Mouse (Mus musculus) MEL (cell line): ENCODE results near the gene Tmem98. TPM values are rescaled to one million over a fixed set of nuclear protein-coding genes. Genes with fewer than 3 reads are reported as not detected.
A peak's percentile ranks its signal among the peaks of the same experiment; 100 is the strongest.

Experiments
- DNase-seq: peaks from one replicate; pipeline ENCODE4 v3.0.0; 2011; ENCODE audit warnings: low read depth, low spot score
- H3K27ac ChIP-seq: 2 replicates; pipeline ENCODE4 v1.5.1; 2012; ENCODE audit warnings: low read depth, mild to moderate bottlenecking, control low read depth, low read length, moderate library complexity; ENCODE audit not compliant: control insufficient read depth
- H3K27me3 ChIP-seq, 2 experiments: fragments of 150-350 bp in 1 of 2; sonication (generic) in 1 of 2; 2 replicates each; pipeline ENCODE4 v1.6.1; 2012; ENCODE audit warnings: low read length in 2 of 2, mild to moderate bottlenecking in 2 of 2, improper control_type of control experiment in 1 of 2, moderate library complexity in 1 of 2; ENCODE audit not compliant: insufficient read depth in 2 of 2, control insufficient read depth in 1 of 2
- H3K36me3 ChIP-seq, 2 experiments: 2 replicates each; pipeline ENCODE4 v1.6.1; 2012 to 2014; ENCODE audit warnings: low read length in 2 of 2, improper control_type of control experiment in 1 of 2, inconsistent platforms in 1 of 2, mild to moderate bottlenecking in 1 of 2; ENCODE audit not compliant: insufficient read depth in 2 of 2, control insufficient read depth in 1 of 2
- H3K4me1 ChIP-seq, 2 experiments: fragments of 150-350 bp in 1 of 2; sonication (generic) in 1 of 2; 2 replicates each; pipeline ENCODE4 v1.6.1; 2012; ENCODE audit warnings: low read length in 2 of 2, improper control_type of control experiment in 1 of 2, mild to moderate bottlenecking in 1 of 2; ENCODE audit not compliant: insufficient read depth in 2 of 2, control insufficient read depth in 1 of 2
- H3K4me3 ChIP-seq, 2 experiments: fragments of 150-350 bp in 1 of 2; sonication (generic) in 1 of 2; 2 replicates each; pipeline ENCODE4 v1.5.1; 2012; ENCODE audit warnings: low read depth in 2 of 2, low read length in 2 of 2, mild to moderate bottlenecking in 2 of 2, moderate library complexity in 2 of 2, control low read depth in 1 of 2, improper control_type of control experiment in 1 of 2; ENCODE audit not compliant: control insufficient read depth in 1 of 2, insufficient read depth in 1 of 2
- H3K79me2 ChIP-seq: 2 replicates; pipeline ENCODE4 v1.6.1; 2012; ENCODE audit warnings: mild to moderate bottlenecking, low read length, moderate library complexity; ENCODE audit not compliant: control insufficient read depth, poor library complexity, insufficient read depth
- H3K9ac ChIP-seq: 2 replicates; pipeline ENCODE4 v1.6.1; 2012; ENCODE audit warnings: low read depth, mild to moderate bottlenecking, control low read depth, low read length, moderate library complexity; ENCODE audit not compliant: control insufficient read depth, poor library complexity, severe bottlenecking
- H3K9me3 ChIP-seq: fragments of 150-350 bp; sonication (generic); replicated peaks from 2 replicates; pipeline ENCODE4 v1.6.1; 2012; ENCODE audit warnings: mild to moderate bottlenecking, low read length, improper control_type of control experiment, moderate library complexity; ENCODE audit not compliant: insufficient read depth
- BHLHE40 ChIP-seq: IDR thresholded peaks from 2 replicates; pipeline ENCODE4 v1.6.1; 2012; ENCODE audit warnings: low read depth, mild to moderate bottlenecking, inconsistent platforms, low read length, improper control_type of control experiment, borderline replicate concordance
- CHD1 ChIP-seq: IDR thresholded peaks from 2 replicates; pipeline ENCODE4 v1.6.1; 2012; ENCODE audit warnings: low read depth, mild to moderate bottlenecking, inconsistent platforms, low read length, improper control_type of control experiment
- CHD2 ChIP-seq: IDR thresholded peaks from 2 replicates; pipeline ENCODE4 v1.6.1; 2011; ENCODE audit warnings: low read length, improper control_type of control experiment
- CTCF ChIP-seq, 3 experiments: IDR thresholded peaks in 2 of 3; conservative IDR thresholded peaks in 1 of 3; 2 replicates each; pipeline ENCODE4 v1.5.1; 2011 to 2012; ENCODE audit warnings: low read length in 3 of 3, low read depth in 2 of 3, mild to moderate bottlenecking in 2 of 3, improper control_type of control experiment in 1 of 3, inconsistent platforms in 1 of 3, mixed read lengths in 1 of 3, moderate library complexity in 1 of 3; ENCODE audit not compliant: control insufficient read depth in 1 of 3, insufficient read depth in 1 of 3, poor library complexity in 1 of 3, severe bottlenecking in 1 of 3
- ELF1 ChIP-seq: IDR thresholded peaks from 2 replicates; pipeline ENCODE4 v1.6.1; 2014; ENCODE audit warnings: low read depth, mild to moderate bottlenecking, inconsistent platforms, low read length, improper control_type of control experiment, moderate library complexity
- EP300 ChIP-seq, 2 experiments: IDR thresholded peaks; 2 replicates each; pipeline ENCODE4 v1.6.1; 2011; ENCODE audit warnings: improper control_type of control experiment in 2 of 2, low read length in 2 of 2, low read depth in 1 of 2, mild to moderate bottlenecking in 1 of 2
- GABPA ChIP-seq: IDR thresholded peaks from 2 replicates; pipeline ENCODE4 v1.6.1; 2012; ENCODE audit warnings: low read depth, mild to moderate bottlenecking, inconsistent platforms, low read length, improper control_type of control experiment, moderate library complexity
- GATA1 ChIP-seq: IDR thresholded peaks from 2 replicates; pipeline ENCODE4 v1.6.1; 2011; ENCODE audit warnings: low read depth, low read length, improper control_type of control experiment
- HCFC1 ChIP-seq: IDR thresholded peaks from 2 replicates; pipeline ENCODE4 v1.6.1; 2012; ENCODE audit warnings: low read depth, mild to moderate bottlenecking, inconsistent platforms, low read length, improper control_type of control experiment, moderate library complexity
- JUND ChIP-seq: IDR thresholded peaks from 2 replicates; pipeline ENCODE4 v1.6.1; 2011; ENCODE audit warnings: low read depth, mild to moderate bottlenecking, improper control_type of control experiment, low read length
- KAT2A ChIP-seq: conservative IDR thresholded peaks from 2 replicates; pipeline ENCODE4 v1.6.1; 2012; ENCODE audit warnings: low read depth, low read length, improper control_type of control experiment, inconsistent platforms
- MAFK ChIP-seq: IDR thresholded peaks from 2 replicates; pipeline ENCODE4 v1.6.1; 2011; ENCODE audit warnings: low read depth, mild to moderate bottlenecking, low read length, improper control_type of control experiment, borderline replicate concordance
- MAX ChIP-seq: IDR thresholded peaks from 2 replicates; pipeline ENCODE4 v1.6.1; 2011; ENCODE audit warnings: low read length, improper control_type of control experiment
- MAZ ChIP-seq: IDR thresholded peaks from 2 replicates; pipeline ENCODE4 v1.6.1; 2012; ENCODE audit warnings: low read depth, mild to moderate bottlenecking, inconsistent platforms, low read length, improper control_type of control experiment
- MYB ChIP-seq: IDR thresholded peaks from 2 replicates; pipeline ENCODE4 v1.6.1; 2011; ENCODE audit warnings: mild to moderate bottlenecking, low read depth, low read length, improper control_type of control experiment
- MYC ChIP-seq: IDR thresholded peaks from 2 replicates; pipeline ENCODE4 v1.6.1; 2011; ENCODE audit warnings: low read depth, mild to moderate bottlenecking, low read length, improper control_type of control experiment, moderate library complexity
- NELFE ChIP-seq: IDR thresholded peaks from 2 replicates; pipeline ENCODE4 v1.6.1; 2011; ENCODE audit warnings: low read depth, low read length, improper control_type of control experiment
- NRF1 ChIP-seq: IDR thresholded peaks from 2 replicates; pipeline ENCODE4 v1.6.1; 2014; ENCODE audit warnings: low read depth, mild to moderate bottlenecking, inconsistent platforms, low read length, improper control_type of control experiment, moderate library complexity; ENCODE audit not compliant: poor library complexity, insufficient read depth, severe bottlenecking
- POLR2A ChIP-seq, 2 experiments: IDR thresholded peaks; 2 replicates each; pipeline ENCODE4 v1.6.1; 2011 to 2012; ENCODE audit warnings: low read length in 2 of 2, mild to moderate bottlenecking in 2 of 2, control low read depth in 1 of 2, improper control_type of control experiment in 1 of 2, low read depth in 1 of 2, moderate library complexity in 1 of 2; ENCODE audit not compliant: control insufficient read depth in 1 of 2, insufficient read depth in 1 of 2, poor library complexity in 1 of 2
- POLR2AphosphoS2 ChIP-seq: IDR thresholded peaks from 2 replicates; pipeline ENCODE4 v1.6.1; 2011; ENCODE audit warnings: low read length, improper control_type of control experiment
- RCOR1 ChIP-seq: IDR thresholded peaks from 2 replicates; pipeline ENCODE4 v1.6.1; 2012; ENCODE audit warnings: low read depth, mild to moderate bottlenecking, inconsistent platforms, low read length, improper control_type of control experiment
- SIN3A ChIP-seq: IDR thresholded peaks from 2 replicates; pipeline ENCODE4 v1.6.1; 2012; ENCODE audit warnings: low read length, improper control_type of control experiment, inconsistent platforms
- SMC3 ChIP-seq: IDR thresholded peaks from 2 replicates; pipeline ENCODE4 v1.6.1; 2011; ENCODE audit warnings: low read depth, low read length, improper control_type of control experiment
- TCF12 ChIP-seq: IDR thresholded peaks from 2 replicates; pipeline ENCODE4 v1.6.1; 2014; ENCODE audit warnings: low read depth, mild to moderate bottlenecking, inconsistent platforms, low read length, improper control_type of control experiment, moderate library complexity
- UBTF ChIP-seq: IDR thresholded peaks from 2 replicates; pipeline ENCODE4 v1.6.1; 2012; ENCODE audit warnings: low read depth, mild to moderate bottlenecking, inconsistent platforms, low read length, improper control_type of control experiment, moderate library complexity, borderline replicate concordance; ENCODE audit not compliant: insufficient read depth
- USF2 ChIP-seq, 2 experiments: IDR thresholded peaks; 2 replicates each; pipeline ENCODE4 v1.6.1; 2011 to 2012; ENCODE audit warnings: improper control_type of control experiment in 2 of 2, low read length in 2 of 2, borderline replicate concordance in 1 of 2, inconsistent platforms in 1 of 2, low read depth in 1 of 2, mild to moderate bottlenecking in 1 of 2; ENCODE audit not compliant: insufficient read depth in 1 of 2
- ZKSCAN1 ChIP-seq: IDR thresholded peaks from 2 replicates; pipeline ENCODE4 v1.6.1; 2012; ENCODE audit warnings: low read depth, mild to moderate bottlenecking, inconsistent platforms, low read length, improper control_type of control experiment, moderate library complexity
- ZMIZ1 ChIP-seq: IDR thresholded peaks from 2 replicates; pipeline ENCODE4 v1.6.1; 2012; ENCODE audit warnings: low read depth, mild to moderate bottlenecking, inconsistent platforms, low read length, improper control_type of control experiment, moderate library complexity
- ZNF384 ChIP-seq: IDR thresholded peaks from 2 replicates; pipeline ENCODE4 v1.6.1; 2012; ENCODE audit warnings: low read depth, mild to moderate bottlenecking, inconsistent platforms, low read length, improper control_type of control experiment
- polyA plus RNA-seq, 2 experiments: library from polyadenylated mRNA; stranded (reverse) in 1 of 2; unstranded in 1 of 2; fragments of >175 nt in 1 of 2; fragments of >200 nt in 1 of 2; gene quantifications; 2 replicates each; pipeline versions ENCODE4 v1.2.1 to v1.2.4; 2012; ENCODE audit warnings: low replicate concordance in 2 of 2, low read depth in 1 of 2; ENCODE audit not compliant: insufficient read length in 2 of 2, insufficient read depth in 1 of 2, missing spikeins in 1 of 2
- total RNA-seq: library from RNA; depleted of rRNA; stranded (reverse); fragments of 300-350 nt; gene quantifications from 2 replicates; pipeline ENCODE4 v1.2.3, GENCODE M21; 2012

Tmem98 gene
- total and polyA plus RNA-seq, 3 experiments: 21.5 to 33.5 TPM; not detected in 1

DNA sequence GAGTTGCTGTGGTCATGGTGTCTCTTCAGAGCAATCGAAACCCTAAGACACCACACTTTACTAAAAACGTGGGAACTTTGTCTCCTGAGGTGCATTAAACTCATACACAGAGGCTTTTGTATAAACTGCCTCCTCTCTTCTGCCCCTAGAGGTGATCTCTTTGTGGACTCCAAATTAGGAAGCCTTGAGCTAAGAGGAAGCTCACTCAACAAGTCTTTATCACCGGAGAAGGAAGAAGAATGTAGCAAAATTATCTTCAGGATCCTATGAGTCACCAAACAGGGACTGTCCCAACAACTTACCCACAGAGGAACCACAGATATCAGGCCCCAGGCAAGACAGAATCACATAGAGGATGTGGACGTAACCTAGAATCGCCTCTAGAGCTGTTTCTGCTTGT is 24.3 kb upstream of the Tmem98 start (continued):
- TF ChIP-seq MAZ (no peak; the same call in 1 of the 2 replicates), ELF1 (peak; percentile 70), TCF12 (peak; percentile 84), RCOR1 (peak; percentile 94), MYB (peak; percentile 69)

DNA sequence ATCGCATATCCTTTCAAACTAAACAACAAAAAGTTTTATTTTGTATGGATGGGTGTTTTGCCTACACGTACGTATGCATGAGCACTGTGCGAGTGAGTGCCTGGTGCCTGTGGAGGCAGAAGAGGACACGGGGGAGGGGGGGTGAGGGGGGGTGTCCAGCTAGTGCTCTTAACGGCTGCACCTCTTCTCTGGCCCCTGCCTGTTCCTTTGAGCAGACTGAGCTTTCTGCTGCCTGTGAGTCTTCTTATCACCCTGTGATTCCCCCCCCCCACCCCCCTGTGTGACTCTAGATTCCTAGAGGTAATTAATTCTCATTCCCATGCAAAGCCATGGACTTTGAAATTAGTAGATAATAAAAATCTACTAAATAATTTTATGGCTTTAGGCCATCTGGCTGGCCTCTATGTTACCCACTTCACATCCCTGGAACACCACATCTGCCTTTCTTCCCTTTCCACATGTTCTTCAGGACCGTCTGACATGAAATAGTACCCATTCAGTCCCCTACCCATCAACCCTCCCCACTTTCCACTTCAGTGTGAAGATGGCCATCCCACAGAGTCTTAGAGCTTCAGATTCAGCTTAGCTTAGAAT is 20.2 kb upstream of the Tmem98 start:
- H3K9ac ChIP-seq: no peak overlapping the region

DNA sequence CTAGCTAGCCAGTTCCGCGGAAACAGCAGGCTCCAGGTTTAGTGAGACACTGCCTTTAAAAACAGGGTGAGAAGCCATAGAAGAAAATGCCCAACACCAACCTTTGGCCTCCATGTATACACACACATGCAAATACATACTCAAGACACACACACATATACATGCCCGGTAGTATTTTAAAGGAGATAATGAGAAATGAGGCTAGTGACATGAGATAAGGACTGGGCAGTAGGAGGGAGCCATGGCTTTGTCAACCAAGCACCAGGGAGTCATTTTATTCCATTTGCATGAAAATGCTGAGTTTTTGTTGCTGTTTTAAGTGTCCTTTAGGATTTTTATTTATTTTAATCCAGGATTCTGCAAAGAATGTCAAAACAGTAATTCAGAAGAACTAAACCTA is 19.6 kb upstream of the Tmem98 start:
- H3K36me3 ChIP-seq: peaks cover 0 to 57% of the 10 kb centered on the region in 2 experiments; a peak in 2 of 4 replicates
- H3K27me3 ChIP-seq: no peaks in the 10 kb centered on the region
- no peaks in the 10 kb centered on the region for H3K79me2 ChIP-seq
- no peaks in the 10 kb centered on the region for H3K9me3 ChIP-seq
- DNase-seq: no peak
- H3K4me1 ChIP-seq: peaks cover 42 to 52% of the 10 kb centered on the region in 2 experiments
- H3K27ac ChIP-seq: 0 out of 2 replicates have a peak overlapping the region, but pooled peaks have one; percentile 12
- TF ChIP-seq CTCF (IDR thresholded peaks at IDR 0.05 in 2 of 3, conservative IDR thresholded peaks at IDR 0.05 in 1 of 3; ENCODE audit: control insufficient read depth in 1 of 3, insufficient read depth in 1 of 3, low read depth in 2 of 3, low read length in 3 of 3, poor library complexity in 1 of 3, severe bottlenecking in 1 of 3) (no peak), ELF1 (no peak), JUND (0 out of 2 replicates have a peak, but pooled peaks have one; percentile 49), SIN3A (0 out of 2 replicates have a peak, but pooled peaks have one; percentile 29), CHD2 (no peak), POLR2AphosphoS2 (no peak), USF2 (IDR thresholded peaks at IDR 0.05; ENCODE audit: borderline replicate concordance in 1 of 2, insufficient read depth in 1 of 2, low read depth in 1 of 2, low read length in 2 of 2) (no peak), MAFK (no peak), ZMIZ1 (no peak), EP300 (IDR thresholded peaks at IDR 0.05; ENCODE audit: low read depth in 1 of 2, low read length in 2 of 2) (peak; percentile 41 to 57; a peak in 2 of 4 replicates), RCOR1 (peak; percentile 27; the same call in 1 of the 2 replicates), GATA1 (0 out of 2 replicates have a peak, but pooled peaks have one; percentile 37), NELFE (no peak), ZNF384 (no peak)
- H3K9ac ChIP-seq: no peak overlapping the region
- H3K4me3 ChIP-seq: no peak overlapping the region

More for the DNA sequence above, 20.2 kb upstream of the Tmem98 start:
- Histone ChIP-seq H3K4me1 (peaks cover 47 to 58% of the 10 kb centered on the region in 2 experiments), H3K4me3 (no peak overlapping the region), H3K27me3 (no peaks in the 10 kb centered on the region), H3K9me3 (no peaks in the 10 kb centered on the region)
- DNase-seq: no peak
- TF ChIP-seq POLR2A (IDR thresholded peaks at IDR 0.05; ENCODE audit: control insufficient read depth in 1 of 2, insufficient read depth in 1 of 2, low read depth in 1 of 2, low read length in 2 of 2, poor library complexity in 1 of 2) (no peak), ZKSCAN1 (no peak), UBTF (no peak), MYC (no peak), HCFC1 (no peak), GATA1 (no peak; the same call in 1 of the 2 replicates), CHD1 (no peak), KAT2A (no peak), TCF12 (no peak), SIN3A (no peak; the same call in 1 of the 2 replicates), NELFE (no peak), SMC3 (no peak), MYB (no peak), ZNF384 (no peak), BHLHE40 (no peak), ZMIZ1 (no peak), ELF1 (no peak), NRF1 (no peak), GABPA (no peak), MAX (no peak)
- TF ChIP-seq, all 39 proteins: peak for 0
- Histone ChIP-seq H3K79me2 (no peaks in the 10 kb centered on the region), H3K36me3 (peaks cover 0 to 64% of the 10 kb centered on the region in 2 experiments; a peak in 2 of 4 replicates), H3K27ac (no peak overlapping the region)
